Mouse (Mus musculus) right cerebral cortex, adult 2 months (tissue): Measurements from ENCODE around the gene Srd5a1.
A peak's percentile ranks its signal among the peaks of the same experiment; 100 is the strongest.
"Not testable (repeated sequence)": the region's sequence is repeated elsewhere in the genome, so short reads cannot be mapped to it uniquely, and the experiment has no call there.

Source experiments
- DNase-seq, 2 experiments: peaks; one replicate each; pipeline ENCODE4 v3.0.0; 2021 to 2022; ENCODE audit warnings: low spot score in 2 of 2

The Srd5a1 gene

GRCm38 (mm10) chr13:69624510-69624909 lies 13.3 kb upstream of the Srd5a1 start:
- no peak for DNase-seq

- no peak for DNase-seq
Observed at GRCm38 (mm10) chr13:69623843-69624242, 12.6 kb upstream of the Srd5a1 start.

- no peak for DNase-seq
Observed at GRCm38 (mm10) chr13:69616716-69617115, 5.5 kb upstream of the Srd5a1 start.

GRCm38 (mm10) chr13:69612175-69612544 lies 918 bp upstream of the Srd5a1 start:
- DNase-seq: no peak

GRCm38 (mm10) chr13:69610751-69611397 lies 368 bp downstream of the Srd5a1 start:
- DNase-seq: peak in 1 of 2 experiments; percentile 36

GRCm38 (mm10) chr13:69608734-69609133 lies 2.5 kb downstream of the Srd5a1 start:
- DNase-seq: no peak

GRCm38 (mm10) chr13:69604670-69605069 lies 6.6 kb downstream of the Srd5a1 start:
- no peak for DNase-seq

- no peak for DNase-seq
Observed at GRCm38 (mm10) chr13:69601321-69601720, 9.9 kb downstream of the Srd5a1 start.

- not testable (repeated sequence) for DNase-seq
Observed at GRCm38 (mm10) chr13:69600863-69601262, 10.4 kb downstream of the Srd5a1 start.

- DNase-seq: no peak
Observed at GRCm38 (mm10) chr13:69598867-69599266, 12.4 kb downstream of the Srd5a1 start.

GRCm38 (mm10) chr13:69596515-69596914 lies 14.7 kb downstream of the Srd5a1 start:
- DNase-seq: no peak

GRCm38 (mm10) chr13:69595911-69596310 lies 15.3 kb downstream of the Srd5a1 start:
- DNase-seq: no peak

- no peak for DNase-seq
Observed at GRCm38 (mm10) chr13:69594577-69595256, 16.5 kb downstream of the Srd5a1 start.

- DNase-seq: no peak
Observed at GRCm38 (mm10) chr13:69593453-69593852, 17.8 kb downstream of the Srd5a1 start.

GRCm38 (mm10) chr13:69592226-69592625 lies 19.0 kb downstream of the Srd5a1 start:
- DNase-seq: no peak

GRCm38 (mm10) chr13:69591338-69591737 lies 19.9 kb downstream of the Srd5a1 start:
- no peak for DNase-seq

- DNase-seq: no peak
Observed at GRCm38 (mm10) chr13:69588263-69588662, 23.0 kb downstream of the Srd5a1 start.

GRCm38 (mm10) chr13:69587849-69588248 lies 23.4 kb downstream of the Srd5a1 start:
- DNase-seq: no peak

- DNase-seq: no peak
Observed at GRCm38 (mm10) chr13:69586337-69586736, 24.9 kb downstream of the Srd5a1 start.

GRCm38 (mm10) chr13:69585828-69586227 lies 25.4 kb downstream of the Srd5a1 start:
- no peak for DNase-seq

- DNase-seq: no peak
Observed at GRCm38 (mm10) chr13:69583591-69583990, 27.7 kb downstream of the Srd5a1 start.

- DNase-seq: no peak
Observed at GRCm38 (mm10) chr13:69582411-69582810, 28.8 kb downstream of the Srd5a1 start.

GRCm38 (mm10) chr13:69577181-69577834 lies 33.9 kb downstream of the Srd5a1 start:
- DNase-seq: no peak
